Mouse (Mus musculus): ENCODE measurements at regions not wholly inside any gene's neighbourhood (a gene's known extent, or its start where the extent isn't known, plus 50 kb on each side); places are given as distances from the start of the nearest gene placed in this dataset.

- Histone ChIP-seq H3K4me1 (ENCODE audit: control insufficient read depth in 1 of 2, insufficient read depth in 2 of 2) (no peaks in the 10 kb centered on the region), H3K4me3 (replicated peaks in 1 of 3; ENCODE audit: low read depth in 2 of 3, low read length in 2 of 3, poor library complexity in 1 of 3) (no peak overlapping the region), H3K9ac (ENCODE audit: insufficient read depth, low read depth) (no peak overlapping the region), H3K36me3 (replicated peaks in 1 of 2; ENCODE audit: control insufficient read depth in 1 of 2, insufficient read depth in 1 of 2, low read length in 1 of 2) (no peaks in the 10 kb centered on the region), H3K9me3 (replicated peaks; ENCODE audit: low read length) (no peaks in the 10 kb centered on the region), H3K4me2 (ENCODE audit: insufficient read depth, low read depth, poor library complexity, severe bottlenecking) (no peak overlapping the region), H3K27ac (ENCODE audit: insufficient read depth, low read depth) (no peak overlapping the region), H3K79me2 (replicated peaks; ENCODE audit: control insufficient read depth, extremely low read depth, insufficient read depth, poor library complexity, severe bottlenecking) (no peaks in the 10 kb centered on the region), H3K27me3 (replicated peaks) (peaks cover 27% of the 10 kb centered on the region)
- no peak; the same call in 1 of the 2 replicates for TF ChIP-seq RAD21 (IDR thresholded peaks at IDR 0.05; ENCODE audit: low read depth, low read length)
- no peak for TF ChIP-seq ELF1 (IDR thresholded peaks at IDR 0.05; ENCODE audit: low read depth, low read length)
- no peak for TF ChIP-seq SMC3 (IDR thresholded peaks at IDR 0.05; ENCODE audit: low read depth, low read length)
- no peak for TF ChIP-seq CHD1 (IDR thresholded peaks at IDR 0.05; ENCODE audit: low read depth, low read length)
- no peak for TF ChIP-seq HCFC1 (IDR thresholded peaks at IDR 0.05; ENCODE audit: low read depth, low read length)
- TF ChIP-seq RCOR1 (conservative IDR thresholded peaks at IDR 0.05; ENCODE audit: low read depth, low read length): no peak
- TF ChIP-seq EP300 (IDR thresholded peaks at IDR 0.05; ENCODE audit: low read length): no peak
- TF ChIP-seq CHD2 (IDR thresholded peaks at IDR 0.05; ENCODE audit: low read length): no peak
- no peak for TF ChIP-seq MAFK (IDR thresholded peaks at IDR 0.05; ENCODE audit: insufficient replicate concordance, low read length)
- no peak for TF ChIP-seq GABPA (IDR thresholded peaks at IDR 0.05; ENCODE audit: insufficient replicate concordance, low read depth, low read length)
- no peak for TF ChIP-seq USF1 (IDR thresholded peaks at IDR 0.05; ENCODE audit: low read depth, low read length)
- dilution Hi-C loops (cut with MboI; ENCODE audit: extremely low pct_ligation_motif_present, extremely low pct_unique_long_range_greater_than_20kb, low sequenced_read_pairs): no loop called here
- DNase-seq (ENCODE audit: extremely low read depth): no peak
- in situ Hi-C loops (cut with MboI; ENCODE audit: low pct_ligation_motif_present, low pct_unique_long_range_greater_than_20kb, low sequenced_read_pairs): no loop called here
Measured at GRCm38 (mm10) chr2:160421216-160421911, 54.5 kb upstream of the Mafb start.

- in situ Hi-C loops (cut with MboI; ENCODE audit: low pct_ligation_motif_present, low pct_unique_long_range_greater_than_20kb, low sequenced_read_pairs): no loop called here
- Histone ChIP-seq H3K79me2 (replicated peaks; ENCODE audit: control insufficient read depth, extremely low read depth, insufficient read depth, poor library complexity, severe bottlenecking) (no peaks in the 10 kb centered on the region), H3K4me3 (replicated peaks in 1 of 3; ENCODE audit: low read depth in 2 of 3, low read length in 2 of 3, poor library complexity in 1 of 3) (no peak overlapping the region), H3K9ac (ENCODE audit: insufficient read depth, low read depth) (no peak overlapping the region), H3K36me3 (replicated peaks in 1 of 2; ENCODE audit: control insufficient read depth in 1 of 2, insufficient read depth in 1 of 2, low read length in 1 of 2) (no peaks in the 10 kb centered on the region), H3K4me1 (ENCODE audit: control insufficient read depth in 1 of 2, insufficient read depth in 2 of 2) (peaks cover 0 to 5% of the 10 kb centered on the region in 2 experiments; a peak in 1 of 4 replicates), H3K4me2 (ENCODE audit: insufficient read depth, low read depth, poor library complexity, severe bottlenecking) (no peak overlapping the region), H3K27ac (ENCODE audit: insufficient read depth, low read depth) (no peak overlapping the region), H3K9me3 (replicated peaks; ENCODE audit: low read length) (no peaks in the 10 kb centered on the region), H3K27me3 (replicated peaks) (peaks cover 28% of the 10 kb centered on the region)
- DNase-seq (ENCODE audit: extremely low read depth): no peak
- no peak for TF ChIP-seq USF1 (IDR thresholded peaks at IDR 0.05; ENCODE audit: low read depth, low read length)
- no peak for TF ChIP-seq CTCF (conservative IDR thresholded peaks at IDR 0.05 in 1 of 2, IDR thresholded peaks at IDR 0.05 in 1 of 2; ENCODE audit: low read depth in 2 of 2, low read length in 2 of 2)
- no peak for TF ChIP-seq RAD21 (IDR thresholded peaks at IDR 0.05; ENCODE audit: low read depth, low read length)
- TF ChIP-seq POLR2AphosphoS2 (IDR thresholded peaks at IDR 0.05; ENCODE audit: low read depth, low read length): no peak
- no peak for TF ChIP-seq ZNF384 (IDR thresholded peaks at IDR 0.05; ENCODE audit: low read depth, low read length)
- TF ChIP-seq MAFK (IDR thresholded peaks at IDR 0.05; ENCODE audit: insufficient replicate concordance, low read length): no peak
- TF ChIP-seq ZC3H11A (IDR thresholded peaks at IDR 0.05; ENCODE audit: low read depth, low read length): no peak
- dilution Hi-C loops (cut with MboI; ENCODE audit: extremely low pct_ligation_motif_present, extremely low pct_unique_long_range_greater_than_20kb, low sequenced_read_pairs): no loop called here
Measured at GRCm38 (mm10) chr2:160424491-160424890, 57.6 kb upstream of the Mafb start.

All from CH12.LX (cell line).